In the genomic region with DNA sequence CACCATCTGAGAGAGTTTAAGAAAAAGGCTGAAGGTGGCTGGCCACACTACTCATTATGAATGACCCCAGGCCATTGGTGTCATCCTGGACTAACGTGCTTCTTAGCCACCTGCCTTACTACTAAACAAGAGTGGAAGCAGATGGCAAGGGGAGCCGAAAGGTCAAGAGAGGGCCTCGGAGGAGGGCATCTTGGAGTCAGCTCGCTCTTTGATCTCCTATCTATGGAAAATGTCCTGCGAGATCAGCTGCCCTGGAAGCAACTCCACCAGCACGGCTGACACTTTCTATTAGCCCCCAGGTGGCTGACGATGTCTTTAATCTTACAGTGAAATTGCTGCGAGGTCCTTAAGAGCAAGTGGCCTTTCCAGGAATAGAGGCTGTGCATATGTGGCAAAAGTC, we compare ENCODE assay signal across 14 mouse cellular contexts.
"Had no signal": no experiment of that assay in that cellular context is flagged by ENCODE, and none has a peak within 500 bp of the region (broad histone marks: within the 10 kb centered on the region; RNA-seq: fewer than 3 reads in every experiment).

No protein-coding gene starts in this region.

- H3K27me3 ChIP-seq: intestine, embryonic 15.5 days; liver, embryonic 13.5 days had no signal

- H3K9ac ChIP-seq: intestine, embryonic 15.5 days; limb, embryonic 13.5 days; liver, embryonic 13.5 days had no signal

- DNase-seq: kidney, adult 11 months; kidney, adult 9 months; kidney, postnatal 14 days; kidney, postnatal 4 days; left cerebral cortex, postnatal 4 days; liver, embryonic 13.5 days; lung, adult 2 months; lung, postnatal 14 days; lung, postnatal 4 days; midbrain, embryonic 14.5 days; thymus, adult 18-20 months; thymus, postnatal 4 days had no signal

- H3K27ac ChIP-seq: intestine, embryonic 15.5 days; limb, embryonic 13.5 days; liver, embryonic 13.5 days had no signal

- H3K36me3 ChIP-seq: intestine, embryonic 15.5 days; limb, embryonic 13.5 days; liver, embryonic 13.5 days had no signal

- H3K4me2 ChIP-seq: intestine, embryonic 15.5 days; limb, embryonic 13.5 days; liver, embryonic 13.5 days had no signal

- H3K4me3 ChIP-seq: intestine, embryonic 15.5 days; limb, embryonic 13.5 days; liver, embryonic 13.5 days had no signal

- H3K4me1 ChIP-seq: intestine, embryonic 15.5 days; limb, embryonic 13.5 days; liver, embryonic 13.5 days had no signal

- H3K9me3 ChIP-seq: intestine, embryonic 15.5 days; limb, embryonic 13.5 days; liver, embryonic 13.5 days had no signal

- ATAC-seq: intestine, embryonic 15.5 days had no signal
